Mouse (Mus musculus) spleen, adult 2 months (tissue): ENCODE data around the gene Synrg.

Experiments
- CTCF ChIP-seq: fragments of 200-500 bp; IDR thresholded peaks from 2 replicates; pipeline ENCODE4 v1.5.1; 2011; ENCODE audit warnings: mild to moderate bottlenecking, inconsistent platforms; ENCODE audit not compliant: insufficient read depth, insufficient read length, insufficient replicate concordance; ENCODE audit errors: extremely low read depth
- POLR2A ChIP-seq: fragments of 200-500 bp; IDR thresholded peaks from 2 replicates; pipeline ENCODE4 v1.6.1; 2011; ENCODE audit warnings: low read depth, low read length, inconsistent platforms

DNA sequence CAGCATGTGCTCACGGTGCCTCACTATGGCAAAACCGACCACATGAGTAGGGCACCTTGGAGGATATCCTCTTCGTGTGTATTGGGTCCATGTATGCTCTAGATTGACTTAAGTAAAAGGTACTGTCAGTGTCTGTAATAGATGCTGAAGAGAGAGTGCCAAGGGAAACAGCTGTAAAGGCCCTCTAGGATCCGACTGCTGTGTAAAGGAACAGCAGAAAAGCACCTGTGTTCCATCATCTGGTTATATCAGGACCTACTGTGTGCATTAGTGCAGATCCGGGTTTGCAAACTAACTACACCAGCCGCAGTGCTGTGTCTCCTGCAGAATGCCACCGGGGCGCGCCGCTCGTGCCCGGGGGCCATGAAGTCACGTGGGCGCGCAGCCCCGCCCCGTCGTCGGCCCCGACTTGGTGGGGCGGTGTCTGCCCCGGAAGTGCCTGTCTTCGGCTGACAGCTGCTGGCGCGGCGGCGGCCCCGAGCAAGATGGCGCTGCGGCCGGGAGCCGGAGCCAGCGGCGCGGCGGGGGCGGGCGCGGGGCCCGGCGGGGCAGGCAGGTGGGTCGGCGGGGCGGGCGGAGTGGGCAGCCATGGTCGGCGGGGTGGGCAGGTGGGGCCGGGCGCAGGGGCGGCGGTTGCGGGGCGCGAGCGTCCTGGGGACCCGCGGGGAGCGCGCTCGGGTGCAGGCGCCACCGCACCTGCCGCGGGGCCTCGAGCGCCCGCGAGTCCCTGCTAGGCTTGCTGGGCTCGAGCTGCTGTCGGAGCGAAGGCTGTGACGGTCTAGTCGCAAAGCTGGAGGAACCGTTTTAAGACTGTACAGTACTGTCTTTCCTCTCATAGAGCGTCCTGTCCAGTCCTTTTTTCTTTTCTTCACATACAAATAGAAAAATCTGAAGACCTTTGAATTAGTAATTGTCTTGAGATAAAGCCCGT is at the start of gene Synrg:
- TF ChIP-seq CTCF (no peak), POLR2A (peak; percentile 46)
